Mouse (Mus musculus): ENCODE results near the gene Fam166a. TPM values are rescaled to one million over a fixed set of nuclear protein-coding genes. Genes with fewer than 3 reads are reported as not detected.
A peak's percentile ranks its signal among the peaks of the same experiment; 100 is the strongest.

The Fam166a gene
- polyA plus RNA-seq, 1 experiment from 2014 or later = 0.93 TPM

DNA sequence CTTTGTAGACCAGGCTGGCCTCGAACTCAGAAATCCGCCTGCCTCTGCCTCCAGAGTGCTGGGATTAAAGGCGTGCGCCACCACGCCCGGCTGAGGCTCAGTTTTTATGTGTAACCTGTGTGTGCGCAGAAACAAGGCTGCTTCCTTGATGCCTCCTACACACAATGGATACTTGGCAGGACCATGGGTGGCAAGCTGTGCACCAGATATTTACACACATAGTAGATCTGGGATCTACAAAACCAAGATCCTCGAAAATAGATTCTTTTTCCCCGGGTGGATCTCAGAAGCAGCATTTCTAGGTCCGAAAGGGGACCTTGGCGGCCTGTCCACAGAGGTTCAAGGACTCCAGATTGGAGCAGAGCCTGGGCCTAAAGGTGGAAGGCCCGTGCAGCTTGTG lies 43.3 kb downstream of the Fam166a start:
- Histone ChIP-seq H3K27me3 (ENCODE audit: control insufficient read depth, insufficient read depth, low read length) (peaks cover 8% of the 10 kb centered on the region), H3K9me3 (ENCODE audit: control insufficient read depth, low read length) (no peaks in the 10 kb centered on the region), H3K27ac (replicated peaks in 1 of 2; ENCODE audit: control insufficient read depth in 1 of 2, insufficient read depth in 1 of 2, low read depth in 2 of 2, low read length in 2 of 2) (0 out of 4 replicates have a peak overlapping the region, but pooled peaks of 1 of the 2 experiments have one; percentile 24), H3K4me3 (ENCODE audit: control insufficient read depth in 1 of 2, insufficient read depth in 1 of 2, low read depth in 1 of 2, low read length in 2 of 2) (peak overlapping the region; percentile 38 to 70), H3K4me2 (ENCODE audit: low read length) (peak overlapping the region; percentile 97), H3K9ac (ENCODE audit: low read length) (peak overlapping the region; percentile 60), H3K4me1 (ENCODE audit: control insufficient read depth in 2 of 2, insufficient read depth in 2 of 2, low read length in 2 of 2) (peaks cover 21 to 27% of the 10 kb centered on the region in 2 experiments), H3K36me3 (ENCODE audit: control insufficient read depth, insufficient read depth, low read length) (no peaks in the 10 kb centered on the region)
- no peak; the same call in 1 of the 2 replicates for ATAC-seq (ENCODE audit: insufficient number of reproducible peaks, insufficient read depth, low FRiP score, low read depth)
- WGBS = 42% methylated on average over 12 of the region's 12 CpGs

DNA sequence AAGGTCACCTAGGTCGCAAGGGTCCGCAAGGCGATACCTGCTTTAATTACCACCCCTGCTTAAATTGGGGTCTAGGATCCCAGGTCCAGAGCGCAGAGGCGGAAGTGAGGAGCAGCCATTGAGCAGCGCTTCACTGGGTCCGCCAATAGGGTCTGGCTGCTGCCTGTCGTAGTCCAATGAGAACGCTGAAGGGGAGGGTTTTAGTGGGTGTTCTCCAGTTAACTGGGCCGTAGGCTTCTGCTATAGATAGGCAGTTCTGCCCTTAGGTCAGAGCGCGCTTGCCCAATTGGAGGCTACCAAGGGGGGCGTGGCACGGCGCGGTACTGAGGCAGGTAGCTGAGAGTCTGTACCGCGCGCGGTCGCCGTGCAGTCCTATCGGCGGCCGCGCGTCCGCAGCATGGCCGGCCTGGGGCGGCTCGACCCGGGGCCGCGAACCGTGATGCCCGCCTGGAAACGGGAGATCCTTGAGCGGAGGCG lies 43.8 kb downstream of the Fam166a start, which contains the start of gene Tprn:
Tprn (plus strand) TSS at position 328 of the 477 bp plus-strand sequence.
- H3K4me3 ChIP-seq (ENCODE audit: control insufficient read depth in 1 of 2, insufficient read depth in 1 of 2, low read depth in 1 of 2, low read length in 2 of 2) = peak within 1 kb of the TSS; percentile 62 to 70
- peaks cover 25 to 32% of the 10 kb centered on the region in 2 experiments for H3K4me1 ChIP-seq (ENCODE audit: control insufficient read depth in 2 of 2, insufficient read depth in 2 of 2, low read length in 2 of 2)
- under 1% methylated on average over 38 of the region's 39 CpGs for WGBS
- 0 out of 4 replicates have a peak within 1 kb of the TSS, but pooled peaks of 1 of the 2 experiments have one; percentile 24 for H3K27ac ChIP-seq (replicated peaks in 1 of 2; ENCODE audit: control insufficient read depth in 1 of 2, insufficient read depth in 1 of 2, low read depth in 2 of 2, low read length in 2 of 2)
- H3K9ac ChIP-seq (ENCODE audit: low read length) = peak within 1 kb of the TSS; percentile 72
- H3K27me3 ChIP-seq (ENCODE audit: control insufficient read depth, insufficient read depth, low read length) = peaks cover 8% of the 10 kb centered on the region
- peak; percentile 96 for ATAC-seq (ENCODE audit: insufficient number of reproducible peaks, insufficient read depth, low FRiP score, low read depth)
- H3K36me3 ChIP-seq (ENCODE audit: control insufficient read depth, insufficient read depth, low read length) = no peaks in the 10 kb centered on the region
- H3K4me2 ChIP-seq (ENCODE audit: low read length) = peak within 1 kb of the TSS; percentile 97
- no peaks in the 10 kb centered on the region for H3K9me3 ChIP-seq (ENCODE audit: control insufficient read depth, low read length)

- peaks cover 26 to 33% of the 10 kb centered on the region in 2 experiments for H3K4me1 ChIP-seq (ENCODE audit: control insufficient read depth in 2 of 2, insufficient read depth in 2 of 2, low read length in 2 of 2)
- peak overlapping the region; percentile 97 for H3K4me2 ChIP-seq (ENCODE audit: low read length)
- ATAC-seq (ENCODE audit: insufficient number of reproducible peaks, insufficient read depth, low FRiP score, low read depth) = 0 out of 2 replicates have a peak, but pooled peaks have one; percentile 10
- H3K27me3 ChIP-seq (ENCODE audit: control insufficient read depth, insufficient read depth, low read length) = peaks cover 8% of the 10 kb centered on the region
- no peak overlapping the region for H3K27ac ChIP-seq (replicated peaks in 1 of 2; ENCODE audit: control insufficient read depth in 1 of 2, insufficient read depth in 1 of 2, low read depth in 2 of 2, low read length in 2 of 2)
- no peaks in the 10 kb centered on the region for H3K9me3 ChIP-seq (ENCODE audit: control insufficient read depth, low read length)
- WGBS = under 1% methylated on average over 82 of the region's 82 CpGs
- peak overlapping the region; percentile 62 to 70 for H3K4me3 ChIP-seq (ENCODE audit: control insufficient read depth in 1 of 2, insufficient read depth in 1 of 2, low read depth in 1 of 2, low read length in 2 of 2)
- peak overlapping the region; percentile 72 for H3K9ac ChIP-seq (ENCODE audit: low read length)
- 0 out of 2 replicates have a peak, but pooled peaks cover under 1% of the 10 kb centered on the region for H3K36me3 ChIP-seq (ENCODE audit: control insufficient read depth, insufficient read depth, low read length)
These were observed 44.5 kb downstream of the Fam166a start for GRCm38 (mm10) chr2:25262795-25263622.

DNA sequence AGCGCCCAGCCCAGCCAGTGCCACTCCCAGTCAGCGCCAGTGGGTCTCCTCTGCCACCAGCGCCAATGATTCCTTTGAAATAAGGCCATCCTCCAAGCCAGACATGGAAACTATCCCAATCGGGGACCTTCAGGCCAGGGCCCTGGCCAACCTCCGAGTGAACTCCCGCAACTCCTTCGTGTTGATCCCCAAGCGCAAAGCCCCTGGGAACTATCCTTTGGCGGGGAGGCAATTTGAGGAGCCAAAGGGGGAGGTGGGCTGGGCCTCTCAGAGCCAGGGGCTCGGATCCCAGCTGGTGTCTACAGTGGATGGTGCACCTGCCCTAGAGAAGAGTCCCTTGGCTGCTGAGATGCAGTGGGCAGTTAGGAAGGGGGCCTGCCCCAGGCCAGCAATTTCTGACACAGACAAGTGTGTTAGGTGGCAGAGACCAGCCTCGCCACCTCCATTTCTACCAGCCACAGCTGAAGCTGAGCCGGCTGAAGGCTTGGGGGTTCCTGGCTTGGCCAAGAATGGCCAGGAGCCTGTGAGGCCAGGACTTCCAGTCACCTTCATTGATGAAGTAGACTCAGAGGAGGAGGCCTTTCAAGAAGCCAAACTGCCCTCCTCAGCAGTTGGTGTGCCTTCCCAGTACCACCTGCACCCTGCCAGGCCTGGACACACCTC lies 45.2 kb downstream of the Fam166a start:
- WGBS = 24% methylated on average over 12 of the region's 12 CpGs
- Histone ChIP-seq H3K4me1 (ENCODE audit: control insufficient read depth in 2 of 2, insufficient read depth in 2 of 2, low read length in 2 of 2) (peaks cover 26 to 33% of the 10 kb centered on the region in 2 experiments), H3K4me2 (ENCODE audit: low read length) (peak overlapping the region; percentile 97), H3K36me3 (ENCODE audit: control insufficient read depth, insufficient read depth, low read length) (peaks cover 8% of the 10 kb centered on the region; the same call in 1 of the 2 replicates), H3K9me3 (ENCODE audit: control insufficient read depth, low read length) (no peaks in the 10 kb centered on the region), H3K27ac (replicated peaks in 1 of 2; ENCODE audit: control insufficient read depth in 1 of 2, insufficient read depth in 1 of 2, low read depth in 2 of 2, low read length in 2 of 2) (no peak overlapping the region), H3K27me3 (ENCODE audit: control insufficient read depth, insufficient read depth, low read length) (peaks cover 8% of the 10 kb centered on the region), H3K9ac (ENCODE audit: low read length) (peak overlapping the region; percentile 72), H3K4me3 (ENCODE audit: control insufficient read depth in 1 of 2, insufficient read depth in 1 of 2, low read depth in 1 of 2, low read length in 2 of 2) (peak overlapping the region; percentile 62 to 70)
- ATAC-seq (ENCODE audit: insufficient number of reproducible peaks, insufficient read depth, low FRiP score, low read depth) = no peak

DNA sequence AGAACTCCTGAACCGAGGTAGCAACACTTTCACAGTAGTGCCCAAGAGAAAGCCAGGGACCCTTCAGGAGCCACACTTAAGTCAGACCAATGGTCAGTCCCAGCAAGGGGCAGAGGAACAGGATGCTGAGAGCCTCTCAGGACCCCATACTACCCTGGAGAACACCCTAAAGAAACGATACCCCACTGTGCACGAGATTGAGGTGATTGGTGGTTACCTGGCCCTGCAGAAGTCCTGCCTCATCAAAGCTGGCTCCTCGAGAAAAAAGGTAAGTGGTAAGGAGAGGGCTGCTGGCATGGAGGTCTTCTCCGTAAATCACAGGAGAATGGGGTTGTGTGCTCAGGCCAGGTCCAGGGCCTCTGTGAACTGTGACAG lies 45.7 kb downstream of the Fam166a start:
- no peaks in the 10 kb centered on the region for H3K9me3 ChIP-seq (ENCODE audit: control insufficient read depth, low read length)
- H3K4me3 ChIP-seq (ENCODE audit: control insufficient read depth in 1 of 2, insufficient read depth in 1 of 2, low read depth in 1 of 2, low read length in 2 of 2) = no peak overlapping the region
- H3K27ac ChIP-seq (replicated peaks in 1 of 2; ENCODE audit: control insufficient read depth in 1 of 2, insufficient read depth in 1 of 2, low read depth in 2 of 2, low read length in 2 of 2) = no peak overlapping the region
- WGBS = 66% methylated on average over 5 of the region's 5 CpGs
- peaks cover 26 to 33% of the 10 kb centered on the region in 2 experiments for H3K4me1 ChIP-seq (ENCODE audit: control insufficient read depth in 2 of 2, insufficient read depth in 2 of 2, low read length in 2 of 2)
- peak overlapping the region; percentile 97; the same call in 1 of the 2 replicates for H3K4me2 ChIP-seq (ENCODE audit: low read length)
- ATAC-seq (ENCODE audit: insufficient number of reproducible peaks, insufficient read depth, low FRiP score, low read depth) = no peak
- peaks cover 13% of the 10 kb centered on the region for H3K36me3 ChIP-seq (ENCODE audit: control insufficient read depth, insufficient read depth, low read length)
- no peak overlapping the region for H3K9ac ChIP-seq (ENCODE audit: low read length)
- H3K27me3 ChIP-seq (ENCODE audit: control insufficient read depth, insufficient read depth, low read length) = peaks cover 8% of the 10 kb centered on the region

DNA sequence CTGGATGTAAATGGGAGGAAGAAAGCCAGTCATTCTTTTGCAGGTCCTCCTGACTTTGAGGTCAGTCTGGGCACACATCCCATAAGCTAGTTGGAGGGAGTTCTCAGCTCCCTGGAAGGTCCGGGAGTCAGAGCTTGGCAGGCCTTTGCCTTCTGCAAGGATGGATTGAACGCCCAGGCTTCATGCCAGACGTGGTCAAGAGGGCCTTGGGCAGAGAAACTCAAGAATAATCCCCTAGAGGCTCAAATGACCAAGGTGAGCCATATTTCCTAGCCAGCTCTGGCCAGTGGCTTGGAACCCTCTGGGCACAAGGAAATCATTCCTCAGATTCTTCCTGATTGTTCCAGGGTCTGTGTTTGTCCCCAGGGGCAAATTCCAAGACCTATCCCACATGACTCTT lies 46.3 kb downstream of the Fam166a start:
- Histone ChIP-seq H3K9ac (ENCODE audit: low read length) (no peak overlapping the region), H3K36me3 (ENCODE audit: control insufficient read depth, insufficient read depth, low read length) (peaks cover 19% of the 10 kb centered on the region), H3K27me3 (ENCODE audit: control insufficient read depth, insufficient read depth, low read length) (peaks cover 8% of the 10 kb centered on the region), H3K9me3 (ENCODE audit: control insufficient read depth, low read length) (no peaks in the 10 kb centered on the region), H3K4me3 (ENCODE audit: control insufficient read depth in 1 of 2, insufficient read depth in 1 of 2, low read depth in 1 of 2, low read length in 2 of 2) (no peak overlapping the region), H3K27ac (replicated peaks in 1 of 2; ENCODE audit: control insufficient read depth in 1 of 2, insufficient read depth in 1 of 2, low read depth in 2 of 2, low read length in 2 of 2) (no peak overlapping the region), H3K4me2 (ENCODE audit: low read length) (no peak overlapping the region), H3K4me1 (ENCODE audit: control insufficient read depth in 2 of 2, insufficient read depth in 2 of 2, low read length in 2 of 2) (peaks cover 26 to 33% of the 10 kb centered on the region in 2 experiments)
- WGBS = 72% methylated on average over 3 of the region's 3 CpGs
- ATAC-seq (ENCODE audit: insufficient number of reproducible peaks, insufficient read depth, low FRiP score, low read depth) = no peak

DNA sequence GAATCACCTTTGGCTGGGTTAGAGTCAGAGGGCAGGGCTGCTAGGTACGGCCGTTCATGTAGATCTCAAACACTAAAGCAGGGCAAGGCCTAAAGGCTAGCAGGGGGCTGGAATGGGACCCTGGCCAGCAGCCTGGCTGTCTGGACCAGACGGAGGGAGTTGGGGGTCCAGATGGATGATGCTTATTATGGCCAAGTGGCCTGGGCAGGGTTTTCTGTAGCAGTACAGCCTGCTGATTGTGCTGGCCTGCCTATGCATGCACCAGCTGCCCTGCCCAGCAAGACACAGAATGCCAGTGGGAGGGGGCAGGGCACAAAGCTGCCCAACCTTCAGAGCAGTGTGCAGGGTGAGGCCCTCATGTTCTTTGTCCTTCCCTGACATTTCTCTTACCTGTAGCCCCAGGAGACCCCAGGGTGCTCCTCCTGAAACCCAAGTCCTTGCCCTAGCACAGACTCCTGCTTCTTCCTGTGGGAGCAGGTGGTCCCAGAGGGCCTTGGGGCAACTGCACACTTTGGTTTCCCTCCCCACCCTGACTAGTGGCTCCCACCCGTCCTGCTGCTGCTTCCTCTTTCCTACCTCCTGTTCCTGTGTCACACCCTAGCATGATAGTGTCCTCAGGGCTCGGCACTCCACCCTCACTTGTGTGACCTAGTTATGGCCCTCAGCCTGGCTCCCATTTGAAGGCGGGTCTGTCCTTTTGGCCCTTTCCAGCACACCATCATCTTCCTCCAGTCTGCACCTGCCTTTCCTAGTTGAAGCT lies 47.5 kb downstream of the Fam166a start:
- no peaks in the 10 kb centered on the region for H3K9me3 ChIP-seq (ENCODE audit: control insufficient read depth, low read length)
- WGBS = 50% methylated on average over 6 of the region's 6 CpGs
- H3K27me3 ChIP-seq (ENCODE audit: control insufficient read depth, insufficient read depth, low read length) = peaks cover 8% of the 10 kb centered on the region
- H3K4me3 ChIP-seq (ENCODE audit: control insufficient read depth in 1 of 2, insufficient read depth in 1 of 2, low read depth in 1 of 2, low read length in 2 of 2) = no peak overlapping the region
- H3K4me1 ChIP-seq (ENCODE audit: control insufficient read depth in 2 of 2, insufficient read depth in 2 of 2, low read length in 2 of 2) = peaks cover 27 to 39% of the 10 kb centered on the region in 2 experiments
- H3K9ac ChIP-seq (ENCODE audit: low read length) = peak overlapping the region; percentile 2
- H3K36me3 ChIP-seq (ENCODE audit: control insufficient read depth, insufficient read depth, low read length) = peaks cover 30% of the 10 kb centered on the region
- H3K4me2 ChIP-seq (ENCODE audit: low read length) = peak overlapping the region; percentile 31
- H3K27ac ChIP-seq (replicated peaks in 1 of 2; ENCODE audit: control insufficient read depth in 1 of 2, insufficient read depth in 1 of 2, low read depth in 2 of 2, low read length in 2 of 2) = no peak overlapping the region
- no peak for ATAC-seq (ENCODE audit: insufficient number of reproducible peaks, insufficient read depth, low FRiP score, low read depth)
